Mouse (Mus musculus) gastrocnemius, adult 18-20 months (tissue): Measurements from ENCODE around the gene Tmem265. TPM values are rescaled to one million over a fixed set of nuclear protein-coding genes. Genes with fewer than 3 reads are reported as not detected.

Experiments used
- total RNA-seq, 2 experiments: library from RNA; stranded (reverse); gene quantifications; 2 replicates each; pipeline ENCODE4 v1.2.3; 2021

The Tmem265 gene
- total RNA-seq, 2 experiments from 2014 or later: not detected

Other genes starting within 250 kb of the Tmem265 start
- 10 to 100 TPM; 36.4 to 41.6 TPM for gene Zfp768, start 215.8 kb upstream of the Tmem265 start, total RNA-seq
- 1 to 10 TPM; 2.4 to 2.6 TPM for gene Zfp747, start 185.3 kb upstream of the Tmem265 start, total RNA-seq
- 1 to 10 TPM; 1.8 to 2.2 TPM for gene 9130019O22Rik, start 174.2 kb upstream of the Tmem265 start, total RNA-seq
- gene E430018J23Rik, start 167.8 kb upstream of the Tmem265 start, total RNA-seq: 1 to 10 TPM; 1.7 to 1.8 TPM
- gene Zfp764, start 154.6 kb upstream of the Tmem265 start, total RNA-seq: 1 to 10 TPM; 1.6 to 1.9 TPM
- 1 to 10 TPM; 1.4 to 2.1 TPM for gene Zfp688, start 139.3 kb upstream of the Tmem265 start, total RNA-seq
- under 1 TPM; 0.76 to 0.82 TPM for gene Zfp689, start 112.2 kb upstream of the Tmem265 start, total RNA-seq
- 10 to 100 TPM; 16.5 to 19.4 TPM for gene Prr14, start 101.8 kb upstream of the Tmem265 start, total RNA-seq
- 10 to 100 TPM; 25.2 to 26.6 TPM for gene Fbrs, start 82.2 kb upstream of the Tmem265 start, total RNA-seq
- 10 to 100 TPM; 46.5 to 46.6 TPM for gene Srcap, start 49.4 kb upstream of the Tmem265 start, total RNA-seq
- gene Gm42715, start 41.8 kb upstream of the Tmem265 start, total RNA-seq: 1 to 10 TPM; 2.8 to 3.8 TPM
- 10 to 100 TPM in 1 of 2 experiments, 1 to 10 TPM in 1; 9.0 to 10.4 TPM for gene Phkg2, start 11.9 kb downstream of the Tmem265 start, total RNA-seq
- 1 to 10 TPM; 2.9 to 3.3 TPM for gene Ccdc189, start 27.2 kb downstream of the Tmem265 start, total RNA-seq
- 10 to 100 TPM; 30.5 to 33.4 TPM for gene Rnf40, start 27.4 kb downstream of the Tmem265 start, total RNA-seq
- 1 to 10 TPM; 7.4 to 9.5 TPM for gene Zfp629, start 54.4 kb downstream of the Tmem265 start, total RNA-seq
- 10 to 100 TPM; 26.2 to 37.9 TPM for gene Bcl7c, start 147.5 kb downstream of the Tmem265 start, total RNA-seq
- 10 to 100 TPM; 17.3 to 17.5 TPM for gene Ctf1, start 151.3 kb downstream of the Tmem265 start, total RNA-seq
- gene Ctf2, start 170.8 kb downstream of the Tmem265 start, total RNA-seq: not detected
- 1 to 10 TPM; 1.4 to 1.7 TPM for gene Fbxl19, start 183.2 kb downstream of the Tmem265 start, total RNA-seq
- gene Orai3, start 208.4 kb downstream of the Tmem265 start, total RNA-seq: 10 to 100 TPM; 11.4 TPM
- 10 to 100 TPM; 16.2 to 17.6 TPM for gene Setd1a, start 215.3 kb downstream of the Tmem265 start, total RNA-seq
- 1 to 10 TPM in 1 of 2 experiments, under 1 TPM in 1; 0.78 to 2.0 TPM for gene Gm49388, start 224.2 kb downstream of the Tmem265 start, total RNA-seq
- gene Hsd3b7, start 239.2 kb downstream of the Tmem265 start, total RNA-seq: 1 to 10 TPM; 4.2 TPM